Mouse (Mus musculus) testis, adult 10 weeks (tissue): ENCODE results near the gene Cnmd. TPM values are rescaled to one million over a fixed set of nuclear protein-coding genes. Genes with fewer than 3 reads are reported as not detected.

Experiments used
- polyA plus RNA-seq: library from polyadenylated mRNA; stranded (reverse); fragments of 350-450 nt; fragmentation: Illumina TruSeq; extraction: RNeasy Lipid Tissue Mini Kit (QIAGEN cat#74804); gene quantifications from one replicate; pipeline ENCODE4 v1.2.3, GENCODE M21; 2014; ENCODE audit warnings: low read depth, low replicate concordance

Cnmd gene
- polyA plus RNA-seq: 1.6 TPM

GRCm38 (mm10) chr14:79662001-79662400 lies at the start of gene Cnmd:
Cnmd (minus strand) TSS chr14:79662170.

Other genes with a start within 250 kb of the Cnmd start
- 39.4 TPM for gene Kbtbd7, start 235.7 kb downstream of the Cnmd start, polyA plus RNA-seq
- gene Kbtbd6, start 210.3 kb downstream of the Cnmd start, polyA plus RNA-seq: 69.8 TPM
- 14.4 TPM for gene Elf1, start 181.0 kb downstream of the Cnmd start, polyA plus RNA-seq
- gene Wbp4, start 180.7 kb downstream of the Cnmd start, polyA plus RNA-seq: 120 TPM
- gene Sugt1, start 74.5 kb downstream of the Cnmd start, polyA plus RNA-seq: 416 TPM
- 0.17 TPM for gene Pcdh8, start 109.1 kb upstream of the Cnmd start, polyA plus RNA-seq